Mouse (Mus musculus) liver, postnatal 0 days (tissue): ENCODE data around the gene 1700015G11Rik. TPM values are rescaled to one million over a fixed set of nuclear protein-coding genes. Genes with fewer than 3 reads are reported as not detected.

Experiments used
- ATAC-seq: fragments of 200-750 bp; cut with Nextera tagmentation; 2 replicates; pipeline ENCODE4 v1.8.0; 2017; ENCODE audit warnings: mild to moderate bottlenecking, moderate library complexity
- DNase-seq: peaks from one replicate; pipeline ENCODE4 v3.0.0-alpha.2; 2016
- H3K27ac ChIP-seq: fragments of 300-500 bp; sonication (generic); 2 replicates; pipeline ENCODE4 v1.5.1; 2014; ENCODE audit warnings: antibody characterized with exemption, moderate library complexity, mild to moderate bottlenecking, low read depth
- H3K27me3 ChIP-seq: fragments of 300-500 bp; sonication (generic); 2 replicates; pipeline ENCODE4 v1.6.1; 2014; ENCODE audit warnings: low read length, control low read depth, mixed read lengths; ENCODE audit not compliant: insufficient read depth
- H3K36me3 ChIP-seq: fragments of 300-500 bp; sonication (generic); replicated peaks from 2 replicates; pipeline ENCODE4 v1.6.1; 2014; ENCODE audit warnings: mild to moderate bottlenecking, control low read depth, low read length, moderate library complexity, mixed read lengths; ENCODE audit not compliant: insufficient read depth
- H3K4me1 ChIP-seq: fragments of 300-500 bp; sonication (generic); 2 replicates; pipeline ENCODE4 v1.6.1; 2014; ENCODE audit warnings: antibody characterized with exemption, mild to moderate bottlenecking, control low read depth; ENCODE audit not compliant: insufficient read depth
- H3K4me2 ChIP-seq: fragments of 300-500 bp; sonication (generic); 2 replicates; pipeline ENCODE4 v1.6.1; 2014; ENCODE audit warnings: low read depth, mild to moderate bottlenecking, low read length, moderate library complexity, mixed read lengths
- H3K4me3 ChIP-seq: fragments of 300-500 bp; sonication (generic); 2 replicates; pipeline ENCODE4 v1.5.1; 2014; ENCODE audit warnings: low read depth, low read length
- H3K9ac ChIP-seq: fragments of 300-500 bp; sonication (generic); replicated peaks from 2 replicates; pipeline ENCODE4 v1.6.1; 2014; ENCODE audit warnings: mild to moderate bottlenecking, moderate library complexity
- H3K9me3 ChIP-seq: fragments of 300-500 bp; sonication (generic); 2 replicates; pipeline ENCODE4 v1.6.1; 2016; ENCODE audit warnings: mild to moderate bottlenecking, control low read depth, low read length, mixed read lengths
- CTCF ChIP-seq: sonication (generic); IDR thresholded peaks from 2 replicates; pipeline ENCODE4 v1.5.1; 2016; ENCODE audit warnings: antibody characterized with exemption, low read depth
- EP300 ChIP-seq: IDR thresholded peaks from 2 replicates; pipeline ENCODE4 v1.6.1; 2016; ENCODE audit warnings: antibody characterized with exemption, low read depth, mild to moderate bottlenecking
- WGBS: fragments of 180-500 bp; shearing (Covaris S2); extraction: QIAGEN DNeasy Blood & Tissue Kit; methylation state at CpG from one replicate; pipeline ENCODE4 v1.1.7; 2014; ENCODE audit not compliant: insufficient replicate concordance; 5-methylcytosine and 5-hydroxymethylcytosine counted together
- polyA plus RNA-seq: library from polyadenylated mRNA; unstranded; fragments of >200 nt; fragmentation: Nextera tagmentation; extraction: Ambion mirVana; gene quantifications from 2 replicates; pipeline ENCODE4 v1.2.1, GENCODE M21; 2015

Gene 1700015G11Rik
- polyA plus RNA-seq, 1 experiment from 2014 or later = not detected

- 53% methylated on average over 4 of the region's 4 CpGs for WGBS
- Histone ChIP-seq H3K4me3 (no peak overlapping the region), H3K9me3 (no peaks in the 10 kb centered on the region), H3K36me3 (no peaks in the 10 kb centered on the region), H3K4me2 (no peak overlapping the region), H3K27ac (no peak overlapping the region), H3K4me1 (no peaks in the 10 kb centered on the region), H3K27me3 (no peaks in the 10 kb centered on the region), H3K9ac (no peak overlapping the region)
- DNase-seq (no peak), ATAC-seq (no peak)
- no peak for TF ChIP-seq EP300
- TF ChIP-seq CTCF = no peak
These were observed 6.5 kb upstream of the 1700015G11Rik start for GRCm38 (mm10) chr7:52022039-52022438.

DNA sequence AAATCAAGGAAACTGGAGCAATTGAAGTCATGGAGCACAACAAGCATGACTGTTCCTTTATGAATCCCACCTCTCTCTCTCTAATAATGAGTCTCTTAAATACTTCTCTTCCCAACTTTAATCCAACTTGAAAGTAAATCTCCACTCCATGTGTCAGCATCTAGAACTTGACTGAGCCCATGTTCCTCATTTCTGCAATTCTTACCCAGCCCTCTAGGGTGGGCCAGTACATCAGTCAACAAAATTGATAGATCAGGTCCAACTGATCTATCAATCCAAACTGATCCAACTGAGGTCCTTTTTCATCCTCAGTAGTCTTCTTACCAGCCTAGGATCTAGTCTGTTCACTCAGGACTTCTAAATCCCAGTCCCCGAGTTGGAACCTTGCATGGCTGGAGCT, 348 bp downstream of the 1700015G11Rik start:
- H3K4me1 ChIP-seq = no peaks in the 10 kb centered on the region
- WGBS = 65% methylated on average over 1 of the region's 1 CpGs

DNA sequence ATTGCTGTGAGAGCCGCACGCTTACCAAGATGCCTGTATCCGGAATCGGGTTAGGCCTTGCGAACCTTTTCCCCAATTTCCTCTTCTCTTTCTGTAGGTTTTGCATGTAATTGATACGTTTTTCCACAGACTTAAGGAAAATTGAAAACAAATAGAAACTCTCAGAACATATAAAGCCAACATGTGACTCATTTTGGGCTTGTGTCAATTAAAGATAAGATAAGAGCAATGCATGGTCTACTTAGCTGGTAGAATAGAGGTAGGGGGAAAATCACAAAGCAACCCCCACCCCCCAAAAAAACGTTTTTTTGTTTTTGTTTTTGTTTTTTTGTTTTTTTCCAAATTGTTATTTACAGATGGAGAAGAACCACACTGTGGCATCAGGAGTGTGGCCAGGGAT, 2.1 kb downstream of the 1700015G11Rik start:
- Histone ChIP-seq H3K27ac (no peak overlapping the region), H3K4me3 (no peak overlapping the region), H3K9ac (no peak overlapping the region), H3K27me3 (no peaks in the 10 kb centered on the region), H3K4me2 (no peak overlapping the region), H3K36me3 (no peaks in the 10 kb centered on the region), H3K4me1 (no peaks in the 10 kb centered on the region), H3K9me3 (no peaks in the 10 kb centered on the region)
- ATAC-seq (no peak), DNase-seq (no peak)
- 75% methylated on average over 7 of the region's 7 CpGs for WGBS
- no peak for TF ChIP-seq CTCF
- TF ChIP-seq EP300 = no peak

More for the DNA sequence above, 348 bp downstream of the 1700015G11Rik start:
- ATAC-seq (no peak), DNase-seq (no peak)
- Histone ChIP-seq H3K9me3 (no peaks in the 10 kb centered on the region), H3K36me3 (no peaks in the 10 kb centered on the region), H3K27ac (no peak overlapping the region), H3K27me3 (no peaks in the 10 kb centered on the region), H3K4me2 (no peak overlapping the region), H3K9ac (no peak overlapping the region), H3K4me3 (no peak overlapping the region)
- TF ChIP-seq CTCF (no peak), EP300 (no peak)

- Histone ChIP-seq H3K9ac (no peak overlapping the region), H3K27ac (no peak overlapping the region), H3K36me3 (peaks cover 6% of the 10 kb centered on the region; the same call in 1 of the 2 replicates), H3K4me2 (no peak overlapping the region), H3K4me1 (peaks cover 11% of the 10 kb centered on the region; the same call in 1 of the 2 replicates), H3K27me3 (no peaks in the 10 kb centered on the region), H3K9me3 (no peaks in the 10 kb centered on the region), H3K4me3 (no peak overlapping the region)
- TF ChIP-seq CTCF = no peak
- ATAC-seq (no peak), DNase-seq (no peak)
- 59% methylated on average over 2 of the region's 2 CpGs for WGBS
These were observed 8.4 kb downstream of the 1700015G11Rik start for GRCm38 (mm10) chr7:52007138-52007537.

GRCm38 (mm10) chr7:52006296-52006630, 9.3 kb downstream of the 1700015G11Rik start:
- Histone ChIP-seq H3K36me3 (peaks cover 6% of the 10 kb centered on the region; the same call in 1 of the 2 replicates), H3K4me3 (peak overlapping the region; percentile 86), H3K27me3 (no peaks in the 10 kb centered on the region), H3K27ac (peak overlapping the region; percentile 74), H3K4me1 (peaks cover 11% of the 10 kb centered on the region; the same call in 1 of the 2 replicates), H3K9me3 (no peaks in the 10 kb centered on the region), H3K4me2 (peak overlapping the region; percentile 90), H3K9ac (peak overlapping the region; percentile 69)
- ATAC-seq (no peak), DNase-seq (no peak)
- 0 out of 2 replicates have a peak, but pooled peaks have one; percentile 2 for TF ChIP-seq EP300
- TF ChIP-seq CTCF = no peak
- 5% methylated on average over 9 of the region's 9 CpGs for WGBS

DNA sequence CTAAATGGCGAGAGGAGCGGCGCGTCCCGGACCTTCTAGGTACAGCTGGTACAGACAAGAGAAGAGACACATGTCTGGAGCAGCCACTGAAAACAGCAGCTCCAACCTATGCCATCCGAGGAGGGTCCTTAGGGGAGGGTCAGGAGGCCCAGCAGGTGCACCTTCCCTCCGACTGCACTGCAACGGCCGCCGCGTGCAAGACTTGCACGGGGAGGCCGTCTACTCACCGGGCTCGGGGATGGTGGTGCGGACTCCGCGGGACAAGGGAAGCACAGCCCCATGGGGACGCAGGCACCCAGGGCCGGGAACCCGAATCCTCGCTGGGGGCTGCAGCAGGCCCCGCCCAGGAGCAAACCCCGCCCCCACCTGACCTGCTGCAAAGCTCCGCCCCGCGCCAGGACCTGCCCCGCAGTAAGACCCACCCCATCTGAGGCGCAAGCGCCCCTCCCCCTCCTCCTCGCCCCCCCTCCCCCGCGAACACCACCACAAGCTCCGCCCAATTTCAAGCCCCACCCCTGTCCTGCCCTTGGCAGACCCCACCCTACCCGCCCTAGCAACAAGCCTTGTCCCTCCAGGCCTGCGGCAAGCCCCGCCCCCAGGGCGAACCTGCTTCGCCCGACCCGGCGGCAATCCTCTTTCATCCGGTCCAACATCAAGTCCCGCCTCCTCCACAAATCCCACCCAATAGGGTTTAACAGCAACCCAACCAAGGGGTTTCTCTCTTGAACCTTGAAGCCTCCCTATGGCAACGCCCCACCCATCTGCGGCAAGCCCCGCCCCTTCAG, 9.8 kb downstream of the 1700015G11Rik start, which contains the start of gene Svip:
Gene Svip (minus strand): TSS at position 508 of the 785 bp plus-strand sequence.
- peak within 1 kb of the TSS; percentile 86 for H3K4me3 ChIP-seq
- TF ChIP-seq CTCF (no peak), EP300 (0 out of 2 replicates have a peak, but pooled peaks have one; percentile 6)
- H3K9me3 ChIP-seq = no peaks in the 10 kb centered on the region
- H3K9ac ChIP-seq = peak within 1 kb of the TSS; percentile 69
- DNase-seq (peak; percentile 96), ATAC-seq (peak; percentile 93)
- H3K27ac ChIP-seq = peak within 1 kb of the TSS; percentile 74
- WGBS = under 1% methylated on average over 33 of the region's 47 CpGs
- peak within 1 kb of the TSS; percentile 90 for H3K4me2 ChIP-seq
- H3K36me3 ChIP-seq = peaks cover 6% of the 10 kb centered on the region; the same call in 1 of the 2 replicates
- peaks cover 11% of the 10 kb centered on the region; the same call in 1 of the 2 replicates for H3K4me1 ChIP-seq
- H3K27me3 ChIP-seq = no peaks in the 10 kb centered on the region
